Mouse (Mus musculus) forebrain, embryonic 13.5 days (tissue): ENCODE data around the gene Golim4. TPM values are rescaled to one million over a fixed set of nuclear protein-coding genes. Genes with fewer than 3 reads are reported as not detected.

Experiments used
- ATAC-seq: fragments of 200-750 bp; cut with Nextera tagmentation; 2 replicates; pipeline ENCODE4 v1.8.0; 2017
- H3K27ac ChIP-seq: fragments of 300-500 bp; sonication (generic); 2 replicates; pipeline ENCODE4 v1.5.1; 2015; ENCODE audit warnings: inconsistent platforms, mild to moderate bottlenecking, moderate library complexity
- H3K27me3 ChIP-seq: fragments of 300-500 bp; sonication (generic); 2 replicates; pipeline ENCODE4 v1.6.1; 2015; ENCODE audit warnings: mild to moderate bottlenecking, inconsistent platforms
- H3K36me3 ChIP-seq: fragments of 300-500 bp; sonication (generic); 2 replicates; pipeline ENCODE4 v1.6.1; 2015; ENCODE audit warnings: mild to moderate bottlenecking, inconsistent platforms; ENCODE audit not compliant: poor library complexity, severe bottlenecking
- H3K4me1 ChIP-seq: fragments of 300-500 bp; sonication (generic); 2 replicates; pipeline ENCODE4 v1.6.1; 2015; ENCODE audit warnings: inconsistent platforms
- H3K4me2 ChIP-seq: fragments of 300-500 bp; sonication (generic); 2 replicates; pipeline ENCODE4 v1.6.1; 2015; ENCODE audit warnings: inconsistent platforms, mild to moderate bottlenecking, moderate library complexity
- H3K4me3 ChIP-seq: fragments of 300-500 bp; sonication (generic); 2 replicates; pipeline ENCODE4 v1.5.1; 2015; ENCODE audit warnings: mild to moderate bottlenecking, inconsistent platforms
- H3K9ac ChIP-seq: fragments of 300-500 bp; sonication (generic); 2 replicates; pipeline ENCODE4 v1.6.1; 2015; ENCODE audit warnings: mild to moderate bottlenecking, inconsistent platforms
- H3K9me3 ChIP-seq: fragments of 300-500 bp; sonication (generic); replicated peaks from 2 replicates; pipeline ENCODE4 v1.6.1; 2016; ENCODE audit warnings: inconsistent platforms
- WGBS: fragments of 180-500 bp; shearing (Covaris S2); methylation state at CpG from one replicate; pipeline ENCODE4 v1.1.7; 2015; 5-methylcytosine and 5-hydroxymethylcytosine counted together
- polyA plus RNA-seq: library from polyadenylated mRNA; unstranded; fragments of >200 nt; fragmentation: Nextera tagmentation; extraction: Ambion mirVana; gene quantifications from 2 replicates; pipeline ENCODE4 v1.2.1, GENCODE M21; 2015

Gene Golim4
- polyA plus RNA-seq, 1 experiment from 2014 or later = 39.6 TPM

DNA sequence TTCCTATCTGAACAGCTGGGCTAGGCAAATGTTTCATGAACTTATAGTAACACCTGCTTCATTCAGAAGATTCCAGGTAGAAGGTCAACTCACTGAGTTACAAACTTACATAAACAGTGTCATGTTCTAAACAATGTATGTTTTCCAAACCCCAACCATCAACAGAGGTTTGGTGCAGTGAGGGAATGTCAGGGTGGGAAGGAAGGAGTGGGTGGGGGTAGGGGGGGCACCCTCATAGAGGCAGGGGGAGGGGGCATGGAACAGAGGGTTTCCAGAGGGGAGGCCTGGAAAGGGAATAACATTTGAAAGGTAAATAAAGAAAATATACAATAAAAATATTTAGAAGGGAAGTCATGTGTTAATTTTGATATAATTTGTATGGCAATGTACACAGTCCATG lies 46.0 kb downstream of the Golim4 start:
- Histone ChIP-seq H3K9ac (no peak overlapping the region), H3K36me3 (peaks cover 6% of the 10 kb centered on the region), H3K4me2 (no peak overlapping the region), H3K4me3 (no peak overlapping the region), H3K27ac (no peak overlapping the region), H3K27me3 (no peaks in the 10 kb centered on the region), H3K9me3 (no peaks in the 10 kb centered on the region), H3K4me1 (peaks cover 21% of the 10 kb centered on the region)
- ATAC-seq = peak; percentile 16; the same call in 1 of the 2 replicates

DNA sequence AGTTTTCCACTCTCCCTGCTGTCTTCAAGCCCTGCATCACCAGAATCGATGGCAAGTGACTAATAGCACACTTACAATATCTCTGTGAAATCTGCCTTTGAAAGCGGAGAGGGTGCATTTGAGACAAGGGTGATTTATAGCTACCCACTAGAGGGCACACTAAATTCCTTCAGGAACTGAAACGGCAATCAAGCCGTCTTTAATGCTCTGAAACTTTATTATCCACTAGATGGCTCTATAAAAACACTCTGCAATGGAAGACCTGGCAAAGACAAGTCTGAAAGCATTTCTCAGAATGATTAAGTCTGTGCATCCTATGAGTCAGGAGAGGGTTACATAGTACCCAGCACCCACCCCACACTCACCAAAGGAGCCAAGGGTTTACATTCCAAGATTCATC lies 46.5 kb downstream of the Golim4 start:
- Histone ChIP-seq H3K9me3 (no peaks in the 10 kb centered on the region), H3K27ac (no peak overlapping the region), H3K36me3 (peaks cover 6% of the 10 kb centered on the region), H3K4me1 (peaks cover 21% of the 10 kb centered on the region), H3K4me2 (no peak overlapping the region), H3K27me3 (no peaks in the 10 kb centered on the region), H3K4me3 (no peak overlapping the region), H3K9ac (no peak overlapping the region)
- ATAC-seq = peak; percentile 82
- 25% methylated on average over 4 of the region's 4 CpGs for WGBS

DNA sequence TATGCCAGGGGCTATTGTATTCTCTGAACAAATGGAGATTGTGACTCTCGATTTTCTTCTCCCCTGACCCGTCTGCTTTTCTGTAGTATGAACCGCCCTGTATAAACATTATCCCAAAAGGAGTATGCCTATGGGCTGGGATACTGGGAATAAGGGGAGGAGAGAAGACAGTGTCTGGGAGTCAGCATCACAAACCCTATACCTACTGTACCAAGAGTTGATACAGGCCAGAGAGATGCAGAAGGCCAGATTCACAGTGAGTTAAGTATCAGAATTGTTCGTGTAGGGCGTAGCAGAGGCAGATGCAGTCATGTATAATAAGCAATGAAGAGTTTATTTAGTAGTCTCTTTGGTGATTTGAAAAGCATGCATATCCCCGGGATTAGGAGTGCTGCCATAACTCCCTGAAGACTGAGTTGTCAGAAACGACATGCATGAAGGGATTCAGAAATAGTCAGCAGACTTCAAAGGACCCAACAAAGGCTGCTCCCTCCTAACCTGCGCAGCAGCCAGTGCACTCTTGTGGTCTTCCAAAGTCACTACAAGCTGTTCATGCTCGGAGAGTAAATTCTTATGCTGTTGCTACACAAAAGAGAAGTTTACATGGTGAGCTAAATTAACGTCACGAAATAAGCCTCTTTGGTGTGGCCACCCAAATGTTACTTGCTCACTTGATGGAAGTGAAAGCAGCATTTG lies 54.7 kb downstream of the Golim4 start:
- H3K27ac ChIP-seq = no peak overlapping the region
- peaks cover 30% of the 10 kb centered on the region for H3K36me3 ChIP-seq
- no peak overlapping the region for H3K4me2 ChIP-seq
- ATAC-seq = no peak
- H3K27me3 ChIP-seq = no peaks in the 10 kb centered on the region
- no peaks in the 10 kb centered on the region for H3K4me1 ChIP-seq
- H3K4me3 ChIP-seq = no peak overlapping the region
- WGBS = 80% methylated on average over 11 of the region's 11 CpGs
- H3K9ac ChIP-seq = no peak overlapping the region
- no peaks in the 10 kb centered on the region for H3K9me3 ChIP-seq

DNA sequence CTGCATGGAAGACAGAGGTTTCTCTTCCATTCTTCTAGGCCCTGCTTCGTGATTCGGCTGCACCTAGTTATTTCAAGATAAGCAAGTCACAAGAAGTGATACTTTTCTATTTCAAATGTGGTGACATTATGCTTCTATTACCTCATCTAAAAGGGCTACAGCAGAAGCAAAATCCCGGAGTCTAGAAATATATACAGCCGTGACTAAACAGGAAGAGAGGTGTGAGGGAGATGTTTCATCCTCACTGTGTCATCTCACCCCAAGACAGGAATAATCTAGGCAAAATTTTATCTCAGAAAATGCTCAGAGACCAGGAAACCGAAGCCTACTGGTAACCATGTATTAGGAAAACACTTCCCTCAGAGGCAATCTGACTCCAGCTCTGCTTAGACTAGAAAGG lies 61.7 kb downstream of the Golim4 start:
- H3K27ac ChIP-seq = no peak overlapping the region
- H3K9me3 ChIP-seq = no peaks in the 10 kb centered on the region
- H3K4me3 ChIP-seq = no peak overlapping the region
- ATAC-seq = no peak
- H3K4me1 ChIP-seq = no peaks in the 10 kb centered on the region
- peaks cover 51% of the 10 kb centered on the region for H3K36me3 ChIP-seq
- 96% methylated on average over 5 of the region's 5 CpGs for WGBS
- H3K4me2 ChIP-seq = no peak overlapping the region
- no peaks in the 10 kb centered on the region for H3K27me3 ChIP-seq
- H3K9ac ChIP-seq = no peak overlapping the region

DNA sequence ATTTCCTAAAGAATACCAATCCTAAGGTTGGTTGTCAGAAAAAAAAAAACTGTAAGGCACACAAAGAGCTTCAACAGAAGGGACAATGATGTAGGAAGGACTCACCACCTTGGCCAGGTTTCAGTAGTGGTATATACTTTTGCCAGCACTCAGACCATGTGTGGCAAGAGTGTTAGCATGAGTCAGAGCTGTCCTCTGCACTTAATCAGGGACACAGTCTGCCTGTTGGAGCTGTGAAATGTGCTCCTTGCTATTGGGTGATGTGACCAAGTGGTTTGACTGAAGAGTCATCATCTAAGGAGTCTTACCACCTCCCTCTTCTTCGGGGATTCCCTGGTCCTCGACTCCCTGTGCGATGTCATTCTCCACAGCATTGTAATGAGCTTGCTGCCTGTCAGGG lies 65.2 kb downstream of the Golim4 start:
- no peak overlapping the region for H3K4me3 ChIP-seq
- no peak overlapping the region for H3K4me2 ChIP-seq
- no peaks in the 10 kb centered on the region for H3K27me3 ChIP-seq
- ATAC-seq = no peak
- H3K9me3 ChIP-seq = no peaks in the 10 kb centered on the region
- H3K36me3 ChIP-seq = peaks cover 66% of the 10 kb centered on the region
- H3K4me1 ChIP-seq = no peaks in the 10 kb centered on the region
- 83% methylated on average over 3 of the region's 3 CpGs for WGBS
- no peak overlapping the region for H3K27ac ChIP-seq
- no peak overlapping the region for H3K9ac ChIP-seq

DNA sequence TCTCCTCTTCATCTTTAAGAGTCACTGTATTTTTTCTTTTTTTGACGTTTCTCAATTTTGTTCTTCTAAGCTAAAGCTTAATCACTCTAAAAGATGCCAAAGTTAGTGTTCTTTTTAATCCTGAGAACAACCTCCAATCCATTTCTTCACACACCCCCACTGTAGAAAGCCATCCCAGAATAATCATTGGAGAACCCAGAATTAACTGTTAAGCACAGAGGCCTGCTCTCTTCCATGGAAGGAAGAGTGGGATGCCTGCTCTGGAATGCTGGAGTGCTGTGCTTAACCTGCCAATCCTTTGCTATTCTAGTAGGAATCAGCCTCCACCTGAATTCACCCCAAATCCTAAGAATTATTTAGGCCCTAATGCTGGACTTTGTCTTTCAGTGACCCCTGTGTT lies 67.4 kb downstream of the Golim4 start:
- H3K4me2 ChIP-seq = no peak overlapping the region
- H3K4me1 ChIP-seq = no peaks in the 10 kb centered on the region
- no peaks in the 10 kb centered on the region for H3K9me3 ChIP-seq
- H3K9ac ChIP-seq = no peak overlapping the region
- H3K27me3 ChIP-seq = no peaks in the 10 kb centered on the region
- H3K36me3 ChIP-seq = peaks cover 80% of the 10 kb centered on the region
- no peak for ATAC-seq
- no peak overlapping the region for H3K27ac ChIP-seq
- no peak overlapping the region for H3K4me3 ChIP-seq
- WGBS = 89% methylated on average over 1 of the region's 1 CpGs

DNA sequence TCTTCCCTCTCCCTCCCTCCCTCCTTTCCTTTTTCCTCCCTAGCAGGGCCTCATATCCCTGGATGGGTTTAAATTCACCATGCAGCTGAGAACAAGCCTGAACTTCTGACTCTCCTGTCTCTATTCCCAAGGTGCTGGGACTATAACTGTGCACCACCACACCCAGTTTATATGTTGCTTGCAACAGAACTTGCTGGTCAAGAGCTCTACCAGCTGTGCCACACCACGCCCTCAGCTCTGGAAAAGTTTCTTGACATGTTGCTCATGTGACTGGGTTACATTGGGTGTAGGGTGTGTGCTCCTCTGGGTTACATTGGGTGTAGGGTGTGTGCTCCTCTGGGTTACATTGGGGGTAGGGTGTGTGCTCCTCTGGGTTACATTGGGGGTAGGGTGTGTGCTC lies 75.2 kb downstream of the Golim4 start:
- H3K9me3 ChIP-seq = no peaks in the 10 kb centered on the region
- no peaks in the 10 kb centered on the region for H3K4me1 ChIP-seq
- no peaks in the 10 kb centered on the region for H3K27me3 ChIP-seq
- H3K36me3 ChIP-seq = peaks cover 61% of the 10 kb centered on the region
- no peak overlapping the region for H3K4me2 ChIP-seq
- H3K27ac ChIP-seq = no peak overlapping the region
- ATAC-seq = no peak
- H3K9ac ChIP-seq = no peak overlapping the region
- WGBS = 93% methylated on average over 1 of the region's 1 CpGs
- no peak overlapping the region for H3K4me3 ChIP-seq

DNA sequence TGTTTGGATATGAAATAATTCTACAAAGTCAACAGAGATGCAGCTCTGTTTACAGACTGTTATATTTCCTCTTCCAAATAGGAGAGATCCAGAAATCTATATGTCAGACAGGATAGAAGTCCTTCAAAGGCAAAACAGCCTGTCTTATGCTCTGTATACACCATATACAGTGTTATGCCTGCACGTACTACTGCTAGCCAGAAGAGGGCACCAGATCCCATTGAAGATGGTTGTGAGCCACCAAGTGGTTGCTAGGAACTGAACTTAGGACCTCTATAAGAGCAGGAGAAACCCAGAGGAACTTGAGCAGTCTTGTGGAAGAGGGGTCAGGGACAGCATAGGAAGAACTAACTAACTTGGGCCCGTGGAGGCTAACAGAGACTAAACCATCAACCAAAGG lies 77.5 kb downstream of the Golim4 start:
- H3K27me3 ChIP-seq = no peaks in the 10 kb centered on the region
- H3K9me3 ChIP-seq = no peaks in the 10 kb centered on the region
- H3K4me2 ChIP-seq = no peak overlapping the region
- H3K27ac ChIP-seq = no peak overlapping the region
- H3K9ac ChIP-seq = no peak overlapping the region
- H3K4me3 ChIP-seq = no peak overlapping the region
- no peaks in the 10 kb centered on the region for H3K4me1 ChIP-seq
- 89% methylated on average over 2 of the region's 2 CpGs for WGBS
- ATAC-seq = no peak
- peaks cover 48% of the 10 kb centered on the region for H3K36me3 ChIP-seq

DNA sequence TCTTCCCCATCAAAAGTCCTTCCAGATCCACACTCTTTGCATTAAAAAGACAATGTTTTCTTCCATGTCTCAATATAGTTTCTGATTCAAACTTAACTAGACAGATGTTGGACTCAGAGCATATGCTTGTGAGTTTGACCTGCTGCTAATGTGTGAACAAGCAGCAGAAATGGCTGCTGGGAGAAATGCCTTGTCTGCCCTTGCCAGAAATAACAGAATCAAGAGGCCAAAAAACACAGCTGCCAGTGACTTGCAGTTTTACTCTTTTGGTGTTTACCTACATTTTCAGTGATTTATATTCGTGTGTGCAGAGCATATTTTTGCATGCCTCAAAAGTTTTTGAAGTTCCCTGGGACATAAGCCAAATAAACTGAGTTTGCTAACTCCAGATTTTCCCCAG lies 87.9 kb downstream of the Golim4 start:
- H3K36me3 ChIP-seq = no peaks in the 10 kb centered on the region
- H3K9me3 ChIP-seq = no peaks in the 10 kb centered on the region
- H3K4me2 ChIP-seq = no peak overlapping the region
- no peaks in the 10 kb centered on the region for H3K27me3 ChIP-seq
- WGBS = 68% methylated on average over 1 of the region's 1 CpGs
- H3K4me1 ChIP-seq = no peaks in the 10 kb centered on the region
- H3K9ac ChIP-seq = no peak overlapping the region
- H3K27ac ChIP-seq = no peak overlapping the region
- ATAC-seq = no peak
- H3K4me3 ChIP-seq = no peak overlapping the region

DNA sequence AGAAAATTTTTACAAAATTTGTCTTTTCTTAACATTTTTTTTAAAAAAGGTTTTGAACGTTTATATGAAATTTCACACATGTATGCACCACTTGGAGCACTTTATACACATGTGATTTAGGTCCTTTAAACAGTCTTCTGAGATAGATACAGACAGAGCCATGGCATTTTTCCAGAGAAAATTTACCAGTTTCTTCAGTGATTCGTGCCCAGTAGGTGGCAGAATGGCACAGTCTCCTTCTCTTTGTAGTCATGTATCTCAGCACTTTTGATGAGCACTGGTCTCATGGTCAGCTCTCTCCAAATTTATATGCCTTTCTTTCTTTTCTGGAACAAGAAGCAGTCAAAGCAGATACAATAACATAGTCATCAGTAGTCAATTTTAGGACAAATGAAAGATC lies 92.5 kb downstream of the Golim4 start:
- Histone ChIP-seq H3K4me3 (no peak overlapping the region), H3K4me2 (no peak overlapping the region), H3K9me3 (no peaks in the 10 kb centered on the region), H3K4me1 (no peaks in the 10 kb centered on the region), H3K27me3 (no peaks in the 10 kb centered on the region), H3K27ac (no peak overlapping the region), H3K36me3 (no peaks in the 10 kb centered on the region), H3K9ac (no peak overlapping the region)
- no peak for ATAC-seq
- 34% methylated on average over 2 of the region's 2 CpGs for WGBS

DNA sequence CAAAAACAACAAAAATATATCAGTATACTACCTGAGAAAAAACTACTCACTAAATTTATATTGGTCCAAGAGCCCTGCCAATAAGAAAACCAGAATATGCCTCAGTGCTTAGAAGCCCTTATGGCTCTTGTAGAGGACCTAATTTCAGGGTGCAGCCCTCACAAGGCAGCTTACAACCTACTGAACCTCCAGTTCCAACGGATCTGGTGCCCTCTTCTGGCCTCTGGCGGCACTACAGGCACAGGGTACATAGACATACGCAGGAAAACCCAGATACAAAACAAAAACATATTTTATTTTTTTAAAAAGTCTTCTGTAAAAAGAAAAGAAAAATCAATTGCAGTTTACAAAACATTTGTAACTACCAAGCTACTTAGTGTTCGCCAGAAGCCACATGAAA lies 95.1 kb downstream of the Golim4 start:
- 32% methylated on average over 4 of the region's 4 CpGs for WGBS
- no peak for ATAC-seq
- H3K27me3 ChIP-seq = no peaks in the 10 kb centered on the region

DNA sequence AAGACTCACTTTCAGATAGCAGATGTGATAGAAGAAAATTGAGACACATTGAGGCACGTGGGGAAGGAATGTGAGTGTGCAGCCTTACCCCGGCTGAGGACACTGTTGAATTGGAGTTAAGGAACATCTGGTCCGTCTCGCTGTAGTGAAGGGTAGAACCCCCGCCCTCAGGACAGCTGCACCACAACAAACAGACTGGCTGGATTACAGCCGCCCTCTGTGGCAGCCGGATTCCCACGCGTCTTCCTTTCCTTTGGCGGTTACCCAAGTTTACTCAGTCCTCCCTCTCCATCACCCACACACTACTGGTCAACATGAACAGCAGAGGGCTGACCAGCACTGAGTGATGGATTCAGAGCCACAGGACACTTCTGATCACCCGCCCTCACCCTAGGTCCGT lies 96.0 kb downstream of the Golim4 start:
- Histone ChIP-seq H3K9me3 (no peaks in the 10 kb centered on the region), H3K4me3 (no peak overlapping the region), H3K4me1 (no peaks in the 10 kb centered on the region), H3K27ac (no peak overlapping the region), H3K4me2 (no peak overlapping the region), H3K36me3 (no peaks in the 10 kb centered on the region), H3K9ac (no peak overlapping the region), H3K27me3 (no peaks in the 10 kb centered on the region)
- 84% methylated on average over 12 of the region's 12 CpGs for WGBS
- no peak for ATAC-seq

More for the DNA sequence above, 95.1 kb downstream of the Golim4 start:
- Histone ChIP-seq H3K9me3 (no peaks in the 10 kb centered on the region), H3K4me2 (no peak overlapping the region), H3K4me3 (no peak overlapping the region), H3K4me1 (no peaks in the 10 kb centered on the region), H3K27ac (no peak overlapping the region), H3K9ac (no peak overlapping the region), H3K36me3 (no peaks in the 10 kb centered on the region)

DNA sequence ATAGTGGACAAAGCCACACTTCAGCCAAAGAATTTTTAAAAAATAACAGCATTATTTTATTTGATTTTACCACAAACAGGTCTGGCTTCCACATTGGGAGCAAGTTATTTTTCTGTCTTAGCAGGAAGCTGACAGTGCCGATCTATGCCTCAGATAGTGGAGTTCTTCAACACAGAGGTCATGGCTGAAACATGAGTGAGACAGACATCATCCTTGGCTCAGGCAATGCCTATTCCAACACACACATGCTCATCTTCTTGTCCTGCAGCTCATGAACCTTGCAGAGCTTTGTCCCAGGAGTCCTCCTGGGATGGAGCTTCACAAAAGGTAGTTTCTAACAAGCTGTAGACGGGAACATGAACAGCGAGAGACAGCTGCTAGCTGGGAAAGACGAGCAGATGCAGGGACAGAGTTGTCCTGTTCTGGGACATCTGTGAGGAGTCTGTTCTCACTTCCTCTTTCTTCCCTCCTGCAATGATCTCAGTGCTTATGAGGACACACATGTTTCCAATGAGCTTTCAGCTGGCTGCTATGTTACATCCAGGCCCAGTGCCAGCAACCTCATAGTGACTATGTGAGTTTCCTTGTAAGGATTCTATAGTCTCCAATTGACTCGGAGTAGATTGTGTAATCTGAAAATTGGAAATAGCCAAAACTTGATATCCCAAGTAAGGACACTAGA lies 121.3 kb downstream of the Golim4 start:
- no peaks in the 10 kb centered on the region for H3K36me3 ChIP-seq
- H3K4me2 ChIP-seq = no peak overlapping the region
- no peaks in the 10 kb centered on the region for H3K4me1 ChIP-seq
- no peak overlapping the region for H3K9ac ChIP-seq
- H3K27me3 ChIP-seq = no peaks in the 10 kb centered on the region
- H3K27ac ChIP-seq = no peak overlapping the region
- no peak overlapping the region for H3K4me3 ChIP-seq
- no peak for ATAC-seq
- no peaks in the 10 kb centered on the region for H3K9me3 ChIP-seq
- WGBS = 91% methylated on average over 5 of the region's 5 CpGs
